Mouse (Mus musculus) lung, postnatal 0 days (tissue): Measurements from ENCODE around the gene Sez6l. TPM values are rescaled to one million over a fixed set of nuclear protein-coding genes. Genes with fewer than 3 reads are reported as not detected.
A peak's percentile ranks its signal among the peaks of the same experiment; 100 is the strongest.

Experiments
- ATAC-seq: fragments of 200-750 bp; cut with Nextera tagmentation; 2 replicates; pipeline ENCODE4 v1.8.0; 2017; ENCODE audit warnings: moderate library complexity
- DNase-seq: peaks from one replicate; pipeline ENCODE4 v3.0.0-alpha.2; 2016; ENCODE audit warnings: low spot score
- H3K27ac ChIP-seq: fragments of 300-500 bp; sonication (generic); 2 replicates; pipeline ENCODE4 v1.5.1; 2014; ENCODE audit warnings: antibody characterized with exemption, mild to moderate bottlenecking, low read length, mixed read lengths
- H3K27me3 ChIP-seq: fragments of 300-500 bp; sonication (generic); replicated peaks from 2 replicates; pipeline ENCODE4 v1.6.1; 2014; ENCODE audit warnings: low read length, mixed read lengths; ENCODE audit not compliant: insufficient read depth
- H3K36me3 ChIP-seq: fragments of 300-500 bp; sonication (generic); 2 replicates; pipeline ENCODE4 v1.6.1; 2014; ENCODE audit warnings: low read length, mixed read lengths; ENCODE audit not compliant: insufficient read depth
- H3K4me1 ChIP-seq: fragments of 300-500 bp; sonication (generic); 2 replicates; pipeline ENCODE4 v1.6.1; 2014; ENCODE audit warnings: antibody characterized with exemption, low read depth, low read length, mixed read lengths; ENCODE audit not compliant: insufficient read depth
- H3K4me2 ChIP-seq: fragments of 300-500 bp; sonication (generic); replicated peaks from 2 replicates; pipeline ENCODE4 v1.6.1; 2014; ENCODE audit warnings: low read depth, mild to moderate bottlenecking, low read length, moderate library complexity, mixed read lengths
- H3K4me3 ChIP-seq: fragments of 300-500 bp; sonication (generic); 2 replicates; pipeline ENCODE4 v1.5.1; 2014; ENCODE audit warnings: low read depth, low read length
- H3K9ac ChIP-seq: fragments of 300-500 bp; sonication (generic); replicated peaks from 2 replicates; pipeline ENCODE4 v1.6.1; 2014; ENCODE audit warnings: low read depth, mild to moderate bottlenecking
- H3K9me3 ChIP-seq: fragments of 300-500 bp; sonication (generic); 2 replicates; pipeline ENCODE4 v1.6.1; 2016; ENCODE audit warnings: low read length, mixed read lengths
- CTCF ChIP-seq: IDR thresholded peaks from 2 replicates; pipeline ENCODE4 v1.5.1; 2016; ENCODE audit warnings: antibody characterized with exemption, mild to moderate bottlenecking
- EP300 ChIP-seq: IDR thresholded peaks from 2 replicates; pipeline ENCODE4 v1.6.1; 2016; ENCODE audit warnings: antibody characterized with exemption, mild to moderate bottlenecking, control low read depth
- WGBS: fragments of 180-500 bp; shearing (Covaris S2); extraction: QIAGEN DNeasy Blood & Tissue Kit; methylation state at CpG from one replicate; pipeline ENCODE4 v1.1.7; 2014; 5-methylcytosine and 5-hydroxymethylcytosine counted together
- polyA plus RNA-seq: library from polyadenylated mRNA; unstranded; fragments of >200 nt; fragmentation: Nextera tagmentation; extraction: Ambion mirVana; gene quantifications from 2 replicates; pipeline ENCODE4 v1.2.1, GENCODE M21; 2015

The Sez6l gene
- polyA plus RNA-seq, 1 experiment from 2014 or later, result 0.11 TPM

GRCm38 (mm10) chr5:112591706-112592105, 14.7 kb upstream of the Sez6l start:
- DNase-seq (no peak), ATAC-seq (no peak)
- no peak overlapping the region for H3K4me3 ChIP-seq
- TF ChIP-seq EP300 (no peak), CTCF (no peak)
- WGBS, result 37% methylated on average over 1 of the region's 1 CpGs
- H3K9me3 ChIP-seq, result no peaks in the 10 kb centered on the region
- no peak overlapping the region for H3K27ac ChIP-seq
- no peaks in the 10 kb centered on the region for H3K27me3 ChIP-seq
- H3K36me3 ChIP-seq, result no peaks in the 10 kb centered on the region
- H3K4me2 ChIP-seq, result no peak overlapping the region
- H3K9ac ChIP-seq, result no peak overlapping the region
- H3K4me1 ChIP-seq, result no peaks in the 10 kb centered on the region

DNA sequence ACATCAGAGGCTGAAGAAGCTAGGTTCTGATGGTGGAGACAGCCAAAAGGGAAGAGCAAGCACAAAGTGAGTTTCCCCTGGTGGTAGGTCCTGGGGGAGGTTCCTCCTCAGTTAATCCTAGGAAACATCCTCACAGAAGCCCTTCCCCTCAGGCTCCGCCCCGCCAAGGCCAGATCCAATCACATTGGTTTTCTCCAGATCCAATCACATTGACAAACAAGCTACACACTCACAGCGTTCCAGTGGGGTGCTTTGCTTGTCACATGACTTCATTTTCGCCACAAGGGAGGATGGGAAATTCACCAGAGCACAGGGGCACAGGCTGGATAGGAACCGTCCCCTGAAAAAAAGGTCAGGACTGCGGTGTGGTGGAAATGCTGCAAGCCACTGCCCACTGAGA, 9.1 kb upstream of the Sez6l start:
- WGBS, result 57% methylated on average over 6 of the region's 6 CpGs
- TF ChIP-seq CTCF, result no peak
- TF ChIP-seq EP300, result no peak
- no peak for ATAC-seq

GRCm38 (mm10) chr5:112584155-112584769, 7.3 kb upstream of the Sez6l start:
- no peak for DNase-seq
- H3K36me3 ChIP-seq, result no peaks in the 10 kb centered on the region
- TF ChIP-seq EP300 (no peak), CTCF (no peak)
- no peak for ATAC-seq
- WGBS, result 77% methylated on average over 4 of the region's 4 CpGs
- H3K4me2 ChIP-seq, result no peak overlapping the region
- H3K9ac ChIP-seq, result no peak overlapping the region
- H3K27me3 ChIP-seq, result no peaks in the 10 kb centered on the region
- no peaks in the 10 kb centered on the region for H3K4me1 ChIP-seq
- H3K27ac ChIP-seq, result no peak overlapping the region
- no peak overlapping the region for H3K4me3 ChIP-seq
- H3K9me3 ChIP-seq, result no peaks in the 10 kb centered on the region

More for the DNA sequence above, 9.1 kb upstream of the Sez6l start:
- Histone ChIP-seq H3K9me3 (no peaks in the 10 kb centered on the region), H3K4me3 (no peak overlapping the region), H3K27ac (no peak overlapping the region), H3K9ac (no peak overlapping the region), H3K36me3 (no peaks in the 10 kb centered on the region), H3K4me2 (no peak overlapping the region), H3K27me3 (no peaks in the 10 kb centered on the region), H3K4me1 (no peaks in the 10 kb centered on the region)
- DNase-seq, result no peak

DNA sequence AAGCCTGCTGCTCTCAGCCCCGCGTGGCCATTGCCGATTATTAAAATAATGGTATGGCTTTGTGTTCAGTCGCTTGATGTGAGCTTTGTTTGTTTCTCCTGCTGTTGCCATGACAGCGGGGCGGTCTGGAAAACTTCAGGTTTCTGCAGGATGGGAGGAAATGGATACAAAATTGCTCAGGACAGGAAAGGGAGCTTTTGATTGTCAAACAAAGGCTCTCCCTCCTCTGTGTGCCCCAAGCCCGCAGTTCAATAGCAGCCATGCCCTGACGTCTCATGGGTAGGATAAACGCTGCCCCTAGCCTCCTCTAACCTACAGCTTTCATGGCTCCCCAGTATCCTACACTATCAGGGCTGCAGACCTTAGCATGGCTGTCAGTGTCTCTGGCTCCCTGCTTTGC, 6.3 kb upstream of the Sez6l start:
- Histone ChIP-seq H3K27me3 (0 out of 2 replicates have a peak, but pooled peaks cover 5% of the 10 kb centered on the region), H3K27ac (no peak overlapping the region), H3K4me1 (no peaks in the 10 kb centered on the region)

GRCm38 (mm10) chr5:112577750-112578149, 765 bp upstream of the Sez6l start:
- no peak overlapping the region for H3K4me3 ChIP-seq
- no peaks in the 10 kb centered on the region for H3K36me3 ChIP-seq
- no peaks in the 10 kb centered on the region for H3K4me1 ChIP-seq
- no peak overlapping the region for H3K9ac ChIP-seq
- TF ChIP-seq CTCF, result no peak
- no peak for TF ChIP-seq EP300
- no peak for DNase-seq
- H3K4me2 ChIP-seq, result no peak overlapping the region
- no peak for ATAC-seq
- no peak overlapping the region for H3K27ac ChIP-seq
- H3K27me3 ChIP-seq, result peaks cover 41% of the 10 kb centered on the region
- H3K9me3 ChIP-seq, result no peaks in the 10 kb centered on the region
- WGBS, result 8% methylated on average over 10 of the region's 10 CpGs

More for the DNA sequence above, 6.3 kb upstream of the Sez6l start:
- no peak for TF ChIP-seq CTCF
- TF ChIP-seq EP300, result no peak
- Histone ChIP-seq H3K4me2 (no peak overlapping the region), H3K9ac (no peak overlapping the region), H3K9me3 (no peaks in the 10 kb centered on the region), H3K4me3 (no peak overlapping the region), H3K36me3 (no peaks in the 10 kb centered on the region)
- WGBS, result 18% methylated on average over 9 of the region's 9 CpGs
- no peak for ATAC-seq
- DNase-seq, result peak; percentile 7

GRCm38 (mm10) chr5:112576361-112576992, 508 bp downstream of the Sez6l start:
- no peak for TF ChIP-seq EP300
- TF ChIP-seq CTCF, result no peak
- H3K27me3 ChIP-seq, result peaks cover 41% of the 10 kb centered on the region
- no peak for ATAC-seq
- H3K9ac ChIP-seq, result no peak overlapping the region
- no peak overlapping the region for H3K27ac ChIP-seq
- no peaks in the 10 kb centered on the region for H3K4me1 ChIP-seq
- H3K4me3 ChIP-seq, result 0 out of 2 replicates have a peak overlapping the region, but pooled peaks have one; percentile 14
- 2% methylated on average over 48 of the region's 48 CpGs for WGBS
- H3K4me2 ChIP-seq, result peak overlapping the region; percentile 39
- DNase-seq, result no peak
- H3K36me3 ChIP-seq, result no peaks in the 10 kb centered on the region
- no peaks in the 10 kb centered on the region for H3K9me3 ChIP-seq
